Mouse (Mus musculus): Measurements from ENCODE around the gene Itpkb.

- TF ChIP-seq CTCF (IDR thresholded peaks at IDR 0.05; ENCODE audit: low read depth, low read length) (no peak), POLR2A (IDR thresholded peaks at IDR 0.05; ENCODE audit: insufficient read depth, low read length) (no peak)
Observed at GRCm38 (mm10) chr1:180415064-180415463, 84.8 kb downstream of the Itpkb start.
